Mouse (Mus musculus) neural tube, embryonic 14.5 days (tissue): ENCODE measurements around the gene Snx21. TPM values are rescaled to one million over a fixed set of nuclear protein-coding genes. Genes with fewer than 3 reads are reported as not detected.

Source experiments
- ATAC-seq: fragments of 200-750 bp; cut with Nextera tagmentation; 2 replicates; pipeline ENCODE4 v1.8.0; 2017; ENCODE audit warnings: low read depth, mild to moderate bottlenecking, moderate TSS enrichment, moderate library complexity
- H3K27ac ChIP-seq: fragments of 300-500 bp; sonication (generic); 2 replicates; pipeline ENCODE4 v1.5.1; 2014; ENCODE audit warnings: low read depth, mild to moderate bottlenecking, control low read depth, low read length, moderate library complexity, mixed read lengths
- H3K27me3 ChIP-seq: fragments of 300-500 bp; sonication (generic); 2 replicates; pipeline ENCODE4 v1.6.1; 2014; ENCODE audit warnings: low read length; ENCODE audit not compliant: control insufficient read depth, insufficient read depth
- H3K36me3 ChIP-seq: fragments of 300-500 bp; sonication (generic); 2 replicates; pipeline ENCODE4 v1.6.1; 2014; ENCODE audit warnings: low read length, mixed read lengths; ENCODE audit not compliant: control insufficient read depth, insufficient read depth
- H3K4me1 ChIP-seq: fragments of 300-500 bp; sonication (generic); 2 replicates; pipeline ENCODE4 v1.6.1; 2014; ENCODE audit warnings: low read length; ENCODE audit not compliant: control insufficient read depth, insufficient read depth
- H3K4me2 ChIP-seq: fragments of 300-500 bp; sonication (generic); 2 replicates; pipeline ENCODE4 v1.6.1; 2014; ENCODE audit warnings: mild to moderate bottlenecking, low read depth, low read length, control low read depth
- H3K4me3 ChIP-seq: fragments of 300-500 bp; sonication (generic); 2 replicates; pipeline ENCODE4 v1.5.1; 2014; ENCODE audit warnings: low read depth, low read length, control low read depth, mixed read lengths
- H3K9ac ChIP-seq: fragments of 300-500 bp; sonication (generic); replicated peaks from 2 replicates; pipeline ENCODE4 v1.6.1; 2014; ENCODE audit warnings: low read depth, mild to moderate bottlenecking, control low read depth, low read length, mixed read lengths
- H3K9me3 ChIP-seq: fragments of 300-500 bp; sonication (generic); 2 replicates; pipeline ENCODE4 v1.6.1; 2016; ENCODE audit warnings: low read length; ENCODE audit not compliant: control insufficient read depth
- WGBS: fragments of 180-500 bp; shearing (Covaris S2); extraction: QIAGEN DNeasy Blood & Tissue Kit; methylation state at CpG from one replicate; pipeline ENCODE4 v1.1.7; 2014; 5-methylcytosine and 5-hydroxymethylcytosine counted together
- polyA plus RNA-seq: library from polyadenylated mRNA; unstranded; fragments of >200 nt; fragmentation: Nextera tagmentation; extraction: Ambion mirVana; gene quantifications from 2 replicates; pipeline ENCODE4 v1.2.1, GENCODE M21; 2014

Snx21 gene
- polyA plus RNA-seq, 1 experiment from 2014 or later: 41.1 TPM

- no peak for ATAC-seq
- H3K9me3 ChIP-seq: no peaks in the 10 kb centered on the region
Measured at GRCm38 (mm10) chr2:164752454-164752853, 33.2 kb upstream of the Snx21 start.

GRCm38 (mm10) chr2:164754105-164754504 is 31.5 kb upstream of the Snx21 start:
- ATAC-seq: no peak
- WGBS: 87% methylated on average over 11 of the region's 11 CpGs
- Histone ChIP-seq H3K27ac (no peak overlapping the region), H3K4me1 (no peaks in the 10 kb centered on the region), H3K4me2 (no peak overlapping the region), H3K36me3 (peaks cover 62% of the 10 kb centered on the region), H3K4me3 (no peak overlapping the region), H3K9me3 (no peaks in the 10 kb centered on the region), H3K9ac (no peak overlapping the region), H3K27me3 (no peaks in the 10 kb centered on the region)

More at GRCm38 (mm10) chr2:164752454-164752853, 33.2 kb upstream of the Snx21 start:
- no peaks in the 10 kb centered on the region for H3K27me3 ChIP-seq
- H3K4me1 ChIP-seq: peaks cover 4% of the 10 kb centered on the region; the same call in 1 of the 2 replicates
- no peak overlapping the region for H3K9ac ChIP-seq
- H3K4me3 ChIP-seq: no peak overlapping the region
- H3K36me3 ChIP-seq: peaks cover 60% of the 10 kb centered on the region
- no peak overlapping the region for H3K4me2 ChIP-seq
- no peak overlapping the region for H3K27ac ChIP-seq
- WGBS: 94% methylated on average over 2 of the region's 2 CpGs

DNA sequence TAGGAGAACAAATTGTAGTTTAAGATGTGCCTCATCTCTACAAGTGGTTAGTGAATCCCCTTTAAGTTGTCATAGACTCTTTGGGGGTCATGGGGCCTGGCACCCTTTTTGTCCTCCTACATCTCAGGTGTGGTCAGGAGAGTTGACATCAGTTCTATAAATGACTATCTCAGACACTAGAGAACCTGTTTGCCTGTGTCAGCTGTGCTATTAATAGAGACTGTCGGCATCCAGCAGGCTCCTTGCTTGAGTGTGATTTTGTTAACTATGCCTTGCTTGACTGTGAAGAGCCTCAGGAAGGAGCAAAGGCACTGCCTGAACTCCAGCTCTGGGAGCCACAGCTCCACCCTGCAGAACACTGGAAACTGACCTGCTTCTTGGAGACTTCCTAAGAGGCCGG is 30.8 kb upstream of the Snx21 start:
- no peak overlapping the region for H3K9ac ChIP-seq
- no peaks in the 10 kb centered on the region for H3K27me3 ChIP-seq
- WGBS: 85% methylated on average over 2 of the region's 2 CpGs
- no peak overlapping the region for H3K4me3 ChIP-seq
- no peak overlapping the region for H3K4me2 ChIP-seq
- no peak for ATAC-seq
- no peak overlapping the region for H3K27ac ChIP-seq
- no peaks in the 10 kb centered on the region for H3K4me1 ChIP-seq
- H3K36me3 ChIP-seq: peaks cover 62% of the 10 kb centered on the region
- no peaks in the 10 kb centered on the region for H3K9me3 ChIP-seq

- Histone ChIP-seq H3K27ac (no peak overlapping the region), H3K36me3 (peaks cover 66% of the 10 kb centered on the region), H3K9me3 (no peaks in the 10 kb centered on the region), H3K27me3 (no peaks in the 10 kb centered on the region), H3K4me3 (no peak overlapping the region), H3K4me1 (no peaks in the 10 kb centered on the region), H3K9ac (no peak overlapping the region), H3K4me2 (no peak overlapping the region)
- WGBS: 90% methylated on average over 10 of the region's 11 CpGs
- ATAC-seq: no peak
Measured at GRCm38 (mm10) chr2:164757841-164758240, 27.8 kb upstream of the Snx21 start.

GRCm38 (mm10) chr2:164758692-164759091 is 26.9 kb upstream of the Snx21 start:
- 76% methylated on average over 1 of the region's 1 CpGs for WGBS
- Histone ChIP-seq H3K4me1 (no peaks in the 10 kb centered on the region), H3K9ac (no peak overlapping the region), H3K27me3 (no peaks in the 10 kb centered on the region), H3K4me3 (no peak overlapping the region), H3K27ac (no peak overlapping the region), H3K36me3 (peaks cover 67% of the 10 kb centered on the region), H3K4me2 (no peak overlapping the region), H3K9me3 (no peaks in the 10 kb centered on the region)
- ATAC-seq: no peak

GRCm38 (mm10) chr2:164760059-164760833 is 25.4 kb upstream of the Snx21 start:
- no peaks in the 10 kb centered on the region for H3K9me3 ChIP-seq
- no peak overlapping the region for H3K4me3 ChIP-seq
- H3K4me1 ChIP-seq: no peaks in the 10 kb centered on the region
- no peak overlapping the region for H3K27ac ChIP-seq
- no peak overlapping the region for H3K4me2 ChIP-seq
- no peaks in the 10 kb centered on the region for H3K27me3 ChIP-seq
- WGBS: 93% methylated on average over 4 of the region's 4 CpGs
- no peak for ATAC-seq
- H3K36me3 ChIP-seq: peaks cover 58% of the 10 kb centered on the region
- H3K9ac ChIP-seq: no peak overlapping the region

DNA sequence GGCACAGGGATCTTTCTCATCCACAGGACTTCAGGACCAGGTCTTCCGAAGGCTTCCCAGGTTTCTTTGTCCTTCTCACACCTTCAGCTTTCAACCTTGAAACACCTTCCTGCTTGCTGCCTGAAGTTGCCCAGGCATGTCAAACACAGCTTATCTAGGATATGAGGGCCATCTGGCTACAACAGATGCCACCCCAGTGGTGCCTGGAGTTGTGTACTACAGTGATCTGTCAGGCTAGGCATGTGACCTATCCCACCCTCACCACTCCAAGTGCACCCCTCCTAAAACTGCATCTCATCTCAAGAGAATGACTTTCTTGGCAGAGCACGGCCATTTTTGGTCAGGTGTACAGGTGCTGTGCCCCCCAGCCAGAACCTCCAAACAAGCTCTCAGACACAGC is 24.1 kb upstream of the Snx21 start:
- Histone ChIP-seq H3K36me3 (peaks cover 51% of the 10 kb centered on the region), H3K27me3 (no peaks in the 10 kb centered on the region), H3K9ac (no peak overlapping the region), H3K4me3 (no peak overlapping the region), H3K27ac (no peak overlapping the region), H3K4me1 (no peaks in the 10 kb centered on the region), H3K9me3 (no peaks in the 10 kb centered on the region), H3K4me2 (no peak overlapping the region)
- WGBS: 98% methylated on average over 2 of the region's 2 CpGs
- ATAC-seq: no peak

DNA sequence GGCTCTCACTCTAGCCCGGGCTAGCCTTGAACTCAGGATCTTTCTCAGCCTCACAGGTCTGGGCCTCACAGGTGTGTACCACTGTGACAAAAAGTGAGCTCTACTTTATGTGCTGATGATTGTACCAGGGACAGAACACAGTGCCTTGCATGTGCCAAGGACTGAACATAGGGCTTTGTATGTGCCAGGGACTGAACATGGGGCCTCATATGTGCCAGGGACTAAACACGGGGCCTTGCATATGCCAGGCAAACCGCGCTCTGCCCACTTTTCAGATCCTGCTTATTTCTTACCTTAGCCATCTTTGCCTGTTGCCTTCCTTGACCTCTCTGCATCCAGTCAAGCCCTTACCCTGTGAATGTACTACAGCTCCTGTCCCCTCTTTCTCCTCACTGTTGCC is 23.7 kb upstream of the Snx21 start:
- Histone ChIP-seq H3K4me2 (no peak overlapping the region), H3K27me3 (no peaks in the 10 kb centered on the region), H3K4me3 (no peak overlapping the region), H3K27ac (no peak overlapping the region), H3K9me3 (no peaks in the 10 kb centered on the region), H3K4me1 (no peaks in the 10 kb centered on the region), H3K36me3 (peaks cover 49% of the 10 kb centered on the region), H3K9ac (no peak overlapping the region)
- 99% methylated on average over 4 of the region's 4 CpGs for WGBS
- ATAC-seq: no peak

- H3K27ac ChIP-seq: no peak overlapping the region
- ATAC-seq: no peak
- H3K4me3 ChIP-seq: no peak overlapping the region
- H3K9ac ChIP-seq: no peak overlapping the region
- H3K4me2 ChIP-seq: no peak overlapping the region
- no peaks in the 10 kb centered on the region for H3K9me3 ChIP-seq
- 90% methylated on average over 7 of the region's 7 CpGs for WGBS
- H3K4me1 ChIP-seq: no peaks in the 10 kb centered on the region
- peaks cover 51% of the 10 kb centered on the region for H3K36me3 ChIP-seq
- H3K27me3 ChIP-seq: no peaks in the 10 kb centered on the region
Measured at GRCm38 (mm10) chr2:164762593-164762992, 23.0 kb upstream of the Snx21 start.
